Mouse (Mus musculus): ENCODE data around the gene Mis18a.

DNA sequence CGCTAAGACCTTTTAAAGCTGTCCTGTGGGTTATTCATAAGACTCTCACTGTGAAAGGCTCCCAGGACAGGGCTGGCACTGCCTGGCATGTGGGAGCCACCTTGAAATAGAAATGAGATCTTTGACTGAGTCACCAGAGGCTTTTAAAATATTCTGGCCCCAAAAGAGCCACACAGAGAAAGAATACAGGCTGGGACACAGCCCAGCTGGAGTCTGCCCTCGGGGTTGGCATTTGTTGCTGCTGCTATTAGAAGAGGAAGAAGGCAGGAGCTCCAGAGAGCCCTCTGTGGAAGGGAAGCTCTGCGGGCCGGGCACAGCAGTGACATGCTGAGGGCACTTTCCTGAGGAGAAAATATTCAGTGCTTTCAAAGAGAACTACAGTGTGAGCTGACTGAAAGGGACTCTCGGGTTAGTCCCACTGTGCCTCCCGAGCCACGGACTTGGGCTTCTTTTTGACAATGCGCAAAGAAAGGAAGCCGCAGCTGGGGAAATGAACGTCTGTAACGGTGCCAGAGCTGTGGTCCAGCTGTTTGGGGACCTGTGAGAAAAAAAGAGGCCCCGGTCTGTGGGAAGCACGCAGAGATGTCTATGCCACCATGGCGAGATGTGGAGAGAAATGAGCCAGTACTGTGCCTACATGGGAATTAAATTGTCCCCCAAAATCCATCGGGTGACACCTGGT, 34.4 kb downstream of the Mis18a start:
- TF ChIP-seq GATA1 (IDR thresholded peaks at IDR 0.05; ENCODE audit: borderline replicate concordance, low read length) = no peak
- no peak for TF ChIP-seq FLI1 (IDR thresholded peaks at IDR 0.05; ENCODE audit: low read length)
